ENCODE assay signal across 8 mouse cellular contexts in the genomic region with DNA sequence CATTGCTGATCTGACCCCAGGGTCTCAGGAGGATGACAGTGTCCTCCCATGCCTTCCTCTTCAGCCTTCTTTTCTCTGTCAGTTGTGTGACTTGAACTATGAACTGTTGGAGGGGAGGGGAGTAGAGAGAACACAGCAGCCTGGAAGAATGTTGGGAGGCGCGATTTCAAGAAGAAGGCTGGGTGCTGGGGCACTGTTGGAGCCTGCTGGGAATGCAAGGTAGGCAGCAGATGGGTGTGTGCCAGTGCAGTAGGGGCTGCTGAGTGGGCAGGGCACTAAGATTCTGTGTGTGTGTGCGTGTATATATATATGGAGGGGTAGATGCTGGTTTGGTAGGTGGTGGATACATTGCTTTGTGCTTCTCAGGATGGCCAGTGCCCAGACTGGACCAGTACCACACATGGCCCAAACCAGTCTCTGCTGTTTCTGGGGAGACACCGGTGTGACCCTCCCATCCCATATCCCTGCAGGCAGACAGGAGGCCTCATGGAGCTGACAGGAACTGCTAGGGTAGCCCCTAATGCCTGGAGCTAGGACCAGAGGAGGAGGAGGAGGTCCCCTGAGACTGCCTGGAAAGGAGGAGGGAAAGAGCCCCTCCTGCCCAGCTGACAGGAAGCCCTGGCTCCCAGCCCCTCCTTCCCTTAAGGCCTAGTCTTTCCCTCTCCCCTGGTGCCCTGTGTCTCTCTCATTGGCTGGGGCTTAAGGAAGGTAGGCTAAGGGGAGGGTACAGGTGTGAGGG. TPM values are rescaled to one million over a fixed set of nuclear protein-coding genes. Genes with fewer than 3 reads are reported as not detected.
A peak's percentile ranks its signal among the peaks of the same experiment; 100 is the strongest.
DNase-seq lines count a peak whose midpoint lies in the region; ATAC-seq and TF ChIP-seq lines count a peak whose summit lies in the region.

No protein-coding gene starts in this region.

- ATAC-seq in hindbrain, embryonic 12.5 days (ENCODE audit: low FRiP score), result no peak
- ATAC-seq in midbrain, embryonic 12.5 days (ENCODE audit: low FRiP score, low read depth), result no peak
- ATAC-seq in inflammation-experienced regulatory T-cells, adult 6 months, result no peak

- peak in 1 of 2 experiments; percentile 30 for DNase-seq in cerebellum, adult 2 months
- no peak for DNase-seq in cerebellum, adult 11 months
- DNase-seq in right cerebral cortex, adult 2 months (ENCODE audit: low spot score in 2 of 2), result peak; percentile 62 to 63
- no peak for DNase-seq in right cerebral cortex, postnatal 4 days
- no peak for DNase-seq in layer of hippocampus, adult 11-12 months (ENCODE audit: low spot score)

- H3K9me3 ChIP-seq in hindbrain, embryonic 12.5 days (replicated peaks), result no peaks in the 10 kb centered on the region
- no peaks in the 10 kb centered on the region for H3K9me3 ChIP-seq in midbrain, embryonic 12.5 days

- 28% methylated on average over 4 of the region's 4 CpGs for WGBS in cerebellum, adult 2 months
- WGBS in hindbrain, embryonic 12.5 days, result 48% methylated on average over 4 of the region's 4 CpGs
- WGBS in midbrain, embryonic 12.5 days, result 49% methylated on average over 4 of the region's 4 CpGs

- H3K36me3 ChIP-seq in hindbrain, embryonic 12.5 days, result no peaks in the 10 kb centered on the region
- 0 out of 2 replicates have a peak, but pooled peaks cover 4% of the 10 kb centered on the region for H3K36me3 ChIP-seq in midbrain, embryonic 12.5 days

- H3K27ac ChIP-seq in cerebellum, adult 2 months (ENCODE audit: insufficient read depth, low read length), result no peak overlapping the region
- H3K27ac ChIP-seq in hindbrain, embryonic 12.5 days, result peak overlapping the region; percentile 9; the same call in 1 of the 2 replicates
- no peak overlapping the region for H3K27ac ChIP-seq in midbrain, embryonic 12.5 days (replicated peaks)

- peak overlapping the region; percentile 13 for H3K4me3 ChIP-seq in cerebellum, adult 2 months (replicated peaks; ENCODE audit: insufficient read depth, low read depth, low read length)
- H3K4me3 ChIP-seq in hindbrain, embryonic 12.5 days, result no peak overlapping the region
- 0 out of 2 replicates have a peak overlapping the region, but pooled peaks have one; percentile 2 for H3K4me3 ChIP-seq in midbrain, embryonic 12.5 days

- H3K27me3 ChIP-seq in cerebellum, adult 2 months (ENCODE audit: control insufficient read depth, insufficient read depth, low read length), result no peaks in the 10 kb centered on the region
- H3K27me3 ChIP-seq in hindbrain, embryonic 12.5 days, result no peaks in the 10 kb centered on the region
- peaks cover 6% of the 10 kb centered on the region; the same call in 1 of the 2 replicates for H3K27me3 ChIP-seq in midbrain, embryonic 12.5 days

- peak overlapping the region; percentile 48 for H3K9ac ChIP-seq in hindbrain, embryonic 12.5 days
- H3K9ac ChIP-seq in midbrain, embryonic 12.5 days (replicated peaks), result peak overlapping the region; percentile 12; the same call in 1 of the 2 replicates

- H3K4me1 ChIP-seq in cerebellum, adult 2 months (ENCODE audit: control insufficient read depth, insufficient read depth, low read length), result peaks cover 56% of the 10 kb centered on the region
- peaks cover 86% of the 10 kb centered on the region for H3K4me1 ChIP-seq in hindbrain, embryonic 12.5 days
- peaks cover 88% of the 10 kb centered on the region for H3K4me1 ChIP-seq in midbrain, embryonic 12.5 days

- TF ChIP-seq POLR2A in cerebellum, adult 2 months (IDR thresholded peaks at IDR 0.05; ENCODE audit: borderline replicate concordance, insufficient read depth, low read length), result no peak

- peak overlapping the region; percentile 99 for H3K4me2 ChIP-seq in hindbrain, embryonic 12.5 days (replicated peaks)
- peak overlapping the region; percentile 70; the same call in 1 of the 2 replicates for H3K4me2 ChIP-seq in midbrain, embryonic 12.5 days (replicated peaks)

- no peak for TF ChIP-seq CTCF in cerebellum, adult 2 months (IDR thresholded peaks at IDR 0.05; ENCODE audit: borderline replicate concordance, insufficient read depth, low read depth, low read length)

RNA-seq across cellular contexts. Expression of gene Ahdc1, which starts 5.8 kb away (rescaled TPM):
- 30.8 and 34.3 TPM in 2 replicates for polyA plus RNA-seq in cerebellum, adult 2 months (2012; rRNA removed)
- 12.8 and 15.3 TPM in 2 replicates for polyA plus RNA-seq in hindbrain, embryonic 12.5 days (2016; fragmentation: Nextera tagmentation; extraction: Ambion mirVana)
- 8.9 and 9.1 TPM in 2 replicates for polyA plus RNA-seq in midbrain, embryonic 12.5 days (2016; fragmentation: Nextera tagmentation; extraction: Ambion mirVana)
- 1 to 10 TPM; 1.6 to 2.4 (median 2.4) TPM for polyA plus RNA-seq in inflammation-experienced regulatory T-cells, adult 6 months (2017; shearing (Covaris generic))

RNA-seq across cellular contexts. Expression of gene Fgr, which starts 43.0 kb away (rescaled TPM):
- polyA plus RNA-seq in cerebellum, adult 2 months (2012; rRNA removed), result 0.32 and 0.38 TPM in 2 replicates
- 0.08 TPM in 1 of 2 replicates, not detected in the other for polyA plus RNA-seq in hindbrain, embryonic 12.5 days (2016; fragmentation: Nextera tagmentation; extraction: Ambion mirVana)
- 0.08 and 0.12 TPM in 2 replicates for polyA plus RNA-seq in midbrain, embryonic 12.5 days (2016; fragmentation: Nextera tagmentation; extraction: Ambion mirVana)
- polyA plus RNA-seq in inflammation-experienced regulatory T-cells, adult 6 months (2017; shearing (Covaris generic)), result 1 to 10 TPM; 1.9 to 6.6 (median 3.3) TPM

Comparison
In these comparisons a context has a peak if more than half of its experiments do, and no peak if none do; other contexts are left out.
1. DNase-seq: peak in right cerebral cortex, adult 2 months (2 of 2); none in cerebellum, adult 11 months (single experiment), right cerebral cortex, postnatal 4 days (single experiment) and layer of hippocampus, adult 11-12 months (single experiment).